Mouse (Mus musculus) frontal cortex, postnatal 14 days (tissue): ENCODE data around the gene Rpusd4.
A peak's percentile ranks its signal among the peaks of the same experiment; 100 is the strongest.

Experiments
- DNase-seq, 2 experiments: peaks; one replicate each; pipeline ENCODE4 v3.0.0; 2022; ENCODE audit warnings: low spot score in 2 of 2

Gene Rpusd4

DNA sequence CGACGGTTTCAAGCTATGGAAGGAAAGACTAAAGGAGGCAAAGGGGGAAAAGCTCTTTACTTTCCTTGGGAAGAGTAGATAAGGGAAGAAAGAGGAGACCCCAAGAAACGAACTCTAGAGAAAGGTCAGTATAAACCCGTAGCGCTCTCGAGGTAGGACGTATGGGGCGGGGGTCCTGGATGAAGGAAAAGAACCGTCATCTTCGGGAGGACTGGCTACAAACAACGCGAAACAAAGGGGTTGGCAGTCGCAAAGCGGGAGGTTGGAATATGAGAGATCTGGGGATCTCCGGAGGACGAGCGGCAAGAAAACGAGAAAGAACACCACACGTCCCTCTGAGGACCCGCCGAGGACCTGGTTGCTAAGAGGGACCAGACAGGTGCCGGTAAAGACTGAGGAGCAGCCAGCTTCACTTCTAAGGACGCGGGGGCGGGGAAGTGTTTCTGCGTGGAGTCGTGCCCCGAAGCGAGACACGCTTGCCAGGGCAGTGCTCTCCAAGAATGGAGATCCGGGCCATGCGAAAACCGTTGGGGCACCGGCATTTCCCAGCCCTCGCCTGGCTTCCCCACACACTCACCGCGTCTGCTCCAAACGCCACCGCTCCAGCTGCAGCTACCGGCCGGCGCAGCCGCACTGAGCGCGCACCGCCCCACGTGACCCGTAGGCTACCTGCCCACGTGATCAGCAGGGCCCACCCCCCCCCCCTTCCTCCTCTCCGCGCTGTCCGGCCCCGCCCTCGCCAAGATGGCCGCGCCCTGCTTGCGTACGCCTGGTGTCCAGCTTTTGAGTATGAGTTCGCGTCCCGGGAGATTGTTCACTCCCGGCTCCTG, at the start of gene Rpusd4, which contains the start of gene Fam118b:
Gene Rpusd4 (plus strand): TSS at position 720 of the 830 bp plus-strand sequence.
Gene Fam118b (minus strand): TSS at position 660 of the 830 bp plus-strand sequence.
- peak; percentile 85 to 89 for DNase-seq

DNA sequence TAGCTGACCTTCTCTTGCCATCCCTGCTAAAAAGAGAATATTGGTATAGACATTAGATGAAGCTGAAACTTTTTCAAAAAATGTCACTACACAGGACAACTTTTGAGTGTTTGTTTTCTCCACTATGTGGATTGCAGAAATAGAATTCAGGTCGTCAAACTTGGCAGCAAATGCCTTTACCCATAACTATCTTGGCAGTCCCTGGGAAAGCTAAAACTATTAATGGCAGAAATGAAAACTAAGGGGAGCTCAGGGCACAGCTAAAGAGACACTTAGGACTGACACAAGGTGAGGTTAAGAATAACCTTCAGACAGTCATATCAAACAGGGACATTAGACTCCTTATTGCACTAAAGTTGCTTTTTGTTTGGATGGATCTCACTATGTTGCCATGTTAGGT, 49.7 kb upstream of the Rpusd4 start:
- DNase-seq, result no peak

DNA sequence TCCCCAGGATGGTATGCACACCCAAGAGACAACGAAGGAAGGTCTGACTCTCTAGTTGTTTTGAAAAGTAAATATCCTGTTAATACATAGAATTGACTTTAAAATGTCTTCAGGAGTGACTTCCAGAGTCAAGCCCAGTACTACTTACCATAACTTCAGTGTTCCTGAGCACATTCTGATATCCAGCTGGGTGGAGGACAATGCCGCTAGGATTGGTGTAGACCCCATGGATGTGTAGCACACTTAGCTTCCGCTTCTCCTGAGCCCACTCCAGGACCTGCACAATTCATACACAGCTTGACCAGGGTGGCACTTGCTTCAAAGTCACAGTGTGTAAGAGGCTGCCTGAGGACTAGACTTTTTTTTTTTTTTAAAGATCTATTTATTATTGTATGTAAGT, 44.2 kb upstream of the Rpusd4 start:
- no peak for DNase-seq

DNA sequence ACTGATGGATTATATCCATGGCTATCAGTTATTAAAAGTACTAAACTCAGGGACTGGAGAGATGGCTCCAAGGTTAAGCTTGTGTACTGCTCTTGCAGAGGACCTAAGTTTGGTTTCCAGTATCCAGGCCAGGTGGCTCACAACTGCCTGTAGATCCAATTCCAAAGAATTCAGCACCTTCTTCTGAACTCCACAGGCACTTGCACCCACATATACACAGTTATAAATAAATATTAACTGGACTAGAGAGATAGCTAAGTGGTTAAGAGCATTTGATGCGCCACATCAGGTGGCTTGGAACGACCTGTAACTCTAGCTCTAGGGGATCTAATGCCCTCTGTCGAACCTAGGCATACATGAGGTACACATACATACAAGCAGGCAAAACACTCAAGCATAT, 39.0 kb upstream of the Rpusd4 start:
- DNase-seq, result no peak

DNA sequence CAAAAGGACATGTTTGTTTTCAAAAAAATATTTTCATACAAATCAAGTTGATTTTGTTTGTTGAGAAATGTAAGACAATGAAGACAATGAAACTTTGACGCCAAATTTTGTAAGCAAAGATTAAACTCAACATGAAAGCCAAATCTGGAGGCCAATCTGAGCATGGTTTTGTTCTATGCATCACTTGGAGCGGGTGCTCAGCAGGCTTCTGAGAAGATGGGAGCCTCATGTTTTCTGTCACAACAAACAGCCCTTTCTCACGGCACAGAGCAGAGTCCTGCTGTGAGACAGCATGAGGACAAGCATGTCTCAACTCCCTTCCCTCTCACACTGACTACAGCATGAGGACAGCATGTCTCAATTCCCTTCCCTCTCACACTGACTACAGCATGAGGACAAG, 31.7 kb upstream of the Rpusd4 start:
- DNase-seq, result no peak

DNA sequence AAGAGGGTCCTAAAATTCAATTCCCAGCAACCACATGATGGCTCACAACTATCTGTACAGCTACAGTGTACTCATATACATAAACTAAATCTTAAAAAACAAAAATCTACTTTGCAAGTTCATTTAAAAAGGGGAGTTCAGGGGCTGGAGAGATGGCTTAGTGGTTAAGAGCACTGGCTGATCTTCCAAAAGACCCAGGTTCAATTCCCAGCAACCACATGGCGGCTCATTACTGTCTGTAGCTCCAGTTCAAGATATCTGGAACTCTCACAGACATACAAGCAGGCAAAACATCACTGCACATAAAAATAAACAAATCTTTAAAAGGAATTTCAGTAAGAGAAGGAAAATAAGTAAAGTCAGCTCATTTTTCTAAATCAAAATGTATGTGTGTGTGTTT, 29.3 kb upstream of the Rpusd4 start:
- no peak for DNase-seq

DNA sequence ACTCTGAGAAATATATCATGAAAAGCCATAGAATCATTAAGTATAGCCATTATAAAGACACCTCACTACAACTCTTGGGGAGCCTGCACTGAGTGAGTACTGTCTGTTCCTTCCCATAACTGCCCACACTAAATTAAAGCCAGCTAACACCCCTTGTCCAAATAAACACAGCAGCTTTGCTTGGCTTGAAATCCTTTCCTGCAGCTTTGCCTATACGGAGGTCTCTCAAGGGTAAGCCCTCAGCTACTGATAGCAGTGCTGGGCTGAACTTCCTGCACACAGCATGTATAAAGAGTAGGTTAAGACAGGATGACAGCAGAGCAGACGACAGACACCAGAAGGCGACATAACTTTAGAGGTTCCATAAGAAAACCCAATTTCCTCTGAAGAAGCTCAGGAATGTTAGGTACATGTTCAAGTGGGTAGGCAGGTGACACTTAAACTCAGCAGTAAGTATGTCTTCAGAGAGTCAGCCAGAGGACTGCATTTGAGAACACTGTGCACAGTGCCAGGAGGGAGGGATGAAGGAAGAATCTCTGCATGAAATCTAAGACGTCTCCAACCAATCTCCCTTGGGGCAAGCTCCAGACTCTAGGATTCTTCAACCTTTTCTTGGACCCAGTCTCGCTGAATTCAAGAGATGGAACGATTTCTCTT, 28.6 kb upstream of the Rpusd4 start:
- DNase-seq, result no peak

DNA sequence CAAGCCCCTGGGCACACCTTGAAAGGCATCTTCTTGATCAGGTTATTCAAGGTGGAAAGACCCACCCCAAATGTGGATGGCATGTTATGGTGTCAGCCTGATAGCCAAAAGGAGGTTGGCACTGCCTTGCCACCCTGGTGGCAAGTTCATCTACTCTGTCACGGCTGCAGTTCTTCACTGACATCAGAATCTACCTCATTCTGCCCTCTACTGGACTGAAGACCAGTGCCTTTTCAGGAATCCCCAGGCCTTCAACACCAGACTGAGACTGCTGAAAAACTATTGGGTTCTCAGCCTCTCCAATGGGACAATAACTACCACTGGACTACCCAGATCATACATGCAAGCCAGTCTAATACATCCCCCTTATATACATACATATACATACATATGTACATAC, 27.9 kb upstream of the Rpusd4 start:
- no peak for DNase-seq

DNA sequence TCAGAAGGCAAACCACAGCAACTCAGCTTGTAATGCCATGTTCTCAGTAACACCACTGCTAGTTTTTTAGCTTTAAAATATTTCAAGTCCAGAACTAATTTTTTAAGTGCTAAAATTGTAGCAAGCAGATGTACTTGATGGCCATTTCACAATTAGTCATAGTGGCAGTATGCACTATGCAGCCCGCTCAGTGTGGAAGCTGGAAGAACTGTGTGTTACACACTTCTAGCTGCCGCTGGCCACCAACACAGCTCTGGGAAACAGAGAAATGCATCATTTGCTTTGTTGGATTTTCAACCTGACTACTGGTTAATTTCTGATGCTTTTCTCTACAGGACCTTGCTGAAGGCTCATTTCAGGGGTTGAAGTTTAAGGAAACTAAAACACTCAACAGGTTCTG, 20.3 kb upstream of the Rpusd4 start:
- no peak for DNase-seq

DNA sequence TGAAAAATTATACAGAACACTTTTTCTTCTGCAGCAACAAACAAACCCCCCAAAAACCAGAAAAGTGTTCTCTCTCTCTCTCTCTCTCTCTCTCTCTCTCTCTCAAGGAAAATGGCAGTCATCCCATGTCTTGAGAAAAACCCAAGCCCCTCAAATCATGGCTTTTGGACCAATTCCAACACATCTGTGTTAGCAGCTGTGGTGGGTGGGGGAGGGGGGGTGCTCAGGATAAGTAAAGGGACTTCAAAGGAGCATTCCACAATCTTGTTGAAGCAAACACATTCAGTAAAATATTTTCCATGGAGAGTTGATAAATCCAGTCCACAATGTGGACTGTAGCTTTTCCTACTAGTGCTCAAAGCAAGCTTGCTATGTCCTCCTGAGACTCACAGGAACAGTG, 18.2 kb upstream of the Rpusd4 start:
- DNase-seq, result no peak

DNA sequence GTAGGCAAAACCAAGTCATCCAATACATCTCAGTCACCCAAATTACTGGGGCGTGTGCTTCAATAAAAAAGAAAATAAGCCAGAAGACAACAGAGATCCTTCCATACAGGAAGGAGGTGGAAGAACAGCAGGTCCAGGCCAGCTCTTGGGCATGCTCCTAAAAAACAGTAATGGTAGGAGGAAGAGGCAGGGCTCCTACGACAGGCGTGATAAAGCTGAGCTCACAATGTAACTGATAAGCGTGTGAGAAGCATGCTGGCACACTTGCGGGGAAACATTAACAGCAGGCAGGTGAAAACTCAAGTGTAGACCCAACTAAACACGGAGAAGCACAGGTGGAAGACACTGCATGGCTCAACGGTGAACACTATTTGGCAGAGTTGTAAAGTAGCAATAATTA, 10.3 kb upstream of the Rpusd4 start:
- no peak for DNase-seq

DNA sequence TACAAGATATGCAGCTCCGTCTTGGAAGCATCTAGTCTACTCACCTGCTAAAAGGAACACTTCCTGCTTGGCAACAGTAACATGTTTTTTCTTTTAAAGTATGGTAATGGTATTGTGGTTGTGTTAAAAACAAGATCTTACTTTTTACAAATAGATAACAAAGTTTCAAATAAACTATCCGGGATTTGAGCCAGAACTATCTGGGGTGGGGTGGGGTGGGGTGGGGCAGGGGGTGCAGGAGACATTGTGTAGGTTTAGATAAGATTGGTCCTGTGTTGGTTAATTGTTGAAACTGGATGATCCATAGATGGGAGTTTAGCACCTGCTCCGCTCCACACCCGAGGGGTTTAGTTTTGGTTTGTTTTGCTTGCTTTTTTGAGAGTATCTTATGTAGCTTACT, 5.2 kb upstream of the Rpusd4 start:
- DNase-seq, result no peak

DNA sequence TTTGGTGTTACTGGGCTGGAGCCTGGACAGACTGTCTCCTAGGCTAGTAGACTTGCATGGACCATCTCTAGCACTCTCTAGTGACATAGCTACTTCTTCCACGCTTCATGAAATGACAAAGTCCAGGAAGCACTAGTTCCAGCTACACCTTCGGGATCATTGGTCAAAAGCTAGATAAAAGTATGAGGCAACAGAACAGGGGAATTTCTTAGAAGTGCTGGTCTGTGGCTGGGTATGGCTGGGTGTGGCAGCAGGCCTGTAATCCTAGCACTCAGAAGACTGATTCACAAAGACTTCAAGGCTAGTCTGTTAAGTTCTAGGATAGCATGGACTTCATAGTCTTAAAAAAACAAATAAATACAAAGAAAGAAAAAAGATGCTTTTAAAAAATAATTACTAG, 4.2 kb upstream of the Rpusd4 start:
- no peak for DNase-seq

DNA sequence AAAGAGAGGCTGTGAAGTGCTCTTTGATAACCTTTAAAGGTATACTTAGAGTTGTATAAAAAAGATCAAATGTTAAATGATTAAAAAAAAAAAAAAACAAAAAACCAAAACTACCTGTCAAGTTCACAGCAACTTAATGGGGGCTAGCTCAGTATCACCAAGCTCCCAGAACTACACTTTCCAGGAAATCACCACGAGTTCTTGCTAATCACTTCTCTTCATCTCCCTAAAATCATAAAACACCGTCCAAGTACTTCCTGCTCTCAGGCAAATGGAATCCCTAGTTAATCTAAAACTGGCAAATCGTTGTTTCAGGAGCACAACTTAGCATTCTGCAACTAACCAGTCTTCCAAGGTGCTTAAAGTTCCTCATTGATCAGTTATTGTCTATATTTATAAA, 3.2 kb upstream of the Rpusd4 start:
- DNase-seq, result no peak

DNA sequence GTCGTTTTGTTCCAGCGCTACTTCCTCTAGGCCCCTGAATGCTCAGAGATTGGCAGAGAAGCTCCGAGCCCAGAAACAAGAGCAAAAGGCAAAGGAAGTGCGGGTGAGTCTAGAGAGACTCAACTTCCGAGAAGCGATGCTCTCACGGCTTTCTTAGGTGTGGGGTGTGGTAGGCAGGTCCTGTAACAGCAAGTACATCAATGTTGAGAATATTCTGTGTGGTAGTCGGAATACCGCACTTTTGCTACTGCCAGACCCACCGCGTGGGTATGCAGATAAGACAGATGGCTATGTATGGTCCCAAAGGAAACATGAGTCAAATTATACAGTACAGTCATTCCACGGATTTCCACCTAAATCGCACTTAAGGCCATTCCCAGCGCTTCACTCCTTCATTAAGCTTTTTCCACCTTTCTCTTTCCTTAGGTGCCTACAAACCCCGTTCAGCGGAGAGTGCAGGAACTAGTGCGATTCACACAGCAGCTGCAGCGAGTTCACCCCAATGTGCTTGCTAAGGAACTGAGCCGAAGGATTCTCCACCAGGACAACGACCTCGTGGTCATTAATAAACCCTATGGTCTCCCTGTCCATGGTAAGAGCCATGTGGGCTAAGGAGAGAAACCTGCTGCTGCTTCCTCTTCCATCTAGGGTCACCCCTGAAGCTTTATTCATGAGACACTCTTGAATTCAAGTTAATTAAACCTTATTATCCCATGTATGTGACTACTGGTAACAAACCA, 481 bp downstream of the Rpusd4 start:
- no peak for DNase-seq

DNA sequence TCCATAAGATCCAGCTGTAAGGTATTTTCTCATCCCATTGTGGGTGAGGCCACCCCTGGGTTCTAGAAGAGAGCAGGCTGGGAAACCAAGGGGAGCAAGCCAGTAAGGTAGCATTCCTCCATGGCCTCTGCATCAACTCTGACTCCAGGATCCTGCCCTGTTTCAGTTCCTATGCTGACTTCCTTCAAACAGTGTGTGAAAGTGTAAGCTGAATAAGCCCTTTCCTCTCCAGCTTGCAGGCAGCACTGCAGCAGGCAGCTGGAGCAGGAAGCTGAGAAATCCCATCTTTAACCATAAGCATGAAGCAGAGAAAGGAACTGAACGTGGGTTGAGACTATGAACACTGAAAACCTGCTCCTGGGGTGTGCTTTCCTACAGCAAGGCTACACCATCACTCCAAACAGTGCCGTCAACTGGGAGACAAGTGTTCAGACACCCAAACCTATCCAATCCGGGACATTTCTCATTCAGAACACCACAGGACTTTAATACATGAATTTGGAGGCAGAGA, 10.2 kb downstream of the Rpusd4 start:
- DNase-seq, result no peak

DNA sequence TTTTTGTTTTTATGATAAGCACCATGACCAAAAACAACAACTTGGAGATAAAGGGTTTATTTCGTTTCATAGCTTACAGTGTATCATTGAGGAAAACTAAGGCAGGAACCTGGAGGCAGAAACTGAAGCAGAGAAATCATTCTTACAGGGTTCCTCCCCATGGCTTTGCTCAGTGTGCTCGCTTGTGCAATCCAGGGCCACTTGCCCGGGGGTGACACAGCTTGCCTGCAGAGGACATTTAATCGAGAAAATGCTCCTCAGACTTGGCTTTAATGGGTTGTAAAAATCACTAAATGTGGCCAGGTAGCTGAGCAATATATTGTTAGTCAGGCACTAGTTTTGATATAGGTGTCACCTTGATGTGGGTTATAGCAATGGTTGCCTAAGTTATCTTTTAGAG, 10.8 kb downstream of the Rpusd4 start:
- no peak for DNase-seq

DNA sequence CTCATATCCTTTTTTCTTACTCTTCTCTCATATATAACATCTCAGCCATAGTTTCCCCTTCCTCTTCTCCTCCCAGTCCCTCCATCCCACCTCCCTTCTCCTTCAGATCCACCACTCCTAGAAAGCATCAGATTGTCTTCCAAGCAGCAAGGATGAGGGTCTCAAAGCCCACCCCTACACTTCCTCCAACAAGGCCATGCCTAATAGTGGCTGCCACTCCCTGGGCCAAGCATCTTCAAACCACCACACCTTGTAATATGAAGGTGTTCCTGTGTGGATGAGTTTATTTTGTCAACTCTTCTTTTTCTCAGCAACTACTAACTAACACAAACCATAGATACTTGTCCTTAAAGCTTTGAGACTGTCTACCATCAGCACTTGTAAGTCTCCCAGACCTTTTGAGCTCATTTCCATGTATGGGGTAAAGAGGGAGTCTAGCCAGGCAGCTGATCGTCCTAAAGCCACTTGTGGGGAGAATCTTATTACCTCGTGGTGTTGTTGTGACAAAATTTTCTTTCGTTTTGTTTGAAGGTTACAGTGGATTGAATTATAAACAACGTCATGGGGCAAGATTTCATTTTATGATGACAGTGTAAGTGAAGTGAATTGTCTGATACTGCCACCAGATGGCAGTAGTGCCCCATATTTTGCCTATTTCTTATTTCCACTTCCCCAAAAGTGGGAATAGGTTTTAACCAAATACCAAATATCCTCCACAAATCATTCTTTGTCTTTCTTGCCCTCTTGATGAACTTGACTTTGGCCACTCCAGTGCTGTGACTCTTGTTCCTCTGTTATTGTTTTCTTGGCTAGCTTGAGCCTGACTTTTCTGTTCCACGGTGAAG, 14.6 kb downstream of the Rpusd4 start:
- peak in 1 of 2 experiments; percentile 51 for DNase-seq

DNA sequence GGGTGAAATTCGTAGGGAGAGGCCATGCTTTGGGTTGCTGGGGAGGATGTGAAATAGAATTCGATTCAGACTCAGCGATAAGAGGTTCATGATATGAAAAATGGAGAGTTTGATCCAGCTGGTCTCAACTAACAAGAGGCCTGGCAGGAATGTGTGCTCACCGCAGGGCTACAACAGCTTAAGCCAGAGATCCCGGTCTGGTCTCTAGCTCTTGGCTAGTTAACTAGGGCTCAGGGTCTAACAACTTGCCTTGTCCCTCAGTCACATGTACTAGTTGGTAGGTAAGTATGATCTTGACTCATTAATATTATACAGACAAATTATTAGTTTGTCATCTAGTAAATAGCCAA, 15.2 kb downstream of the Rpusd4 start:
- no peak for DNase-seq

DNA sequence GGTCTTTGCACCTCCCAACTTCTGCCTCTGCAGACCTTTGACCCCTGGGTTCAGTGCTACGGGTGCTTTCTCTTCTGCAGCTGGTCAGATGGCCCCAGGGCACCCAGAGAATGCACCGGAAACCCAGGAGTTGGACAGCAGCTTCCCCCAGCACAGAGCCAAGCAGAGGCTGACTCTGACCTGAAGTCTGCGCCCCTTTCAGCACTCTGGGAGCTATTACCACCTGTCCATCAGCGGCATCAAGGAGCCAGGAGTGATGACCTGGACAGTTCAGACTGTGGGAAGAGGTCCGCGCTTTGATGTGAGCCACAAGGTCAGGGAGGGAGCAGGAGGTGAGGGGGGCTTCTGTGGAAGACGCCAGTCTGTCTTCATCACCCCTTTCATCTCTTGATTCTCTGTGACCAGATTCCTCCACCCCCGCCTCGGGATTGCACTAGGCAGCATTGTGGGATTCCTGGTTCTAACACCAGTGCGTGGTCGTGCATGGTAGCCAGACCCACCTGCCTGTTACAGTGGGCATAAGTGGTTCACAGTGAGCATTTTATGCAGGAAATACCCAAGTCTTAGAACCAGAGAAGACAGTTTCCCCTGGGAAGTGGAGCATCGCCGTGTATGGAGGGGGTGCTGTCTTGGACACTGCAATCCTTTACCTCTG, 15.9 kb downstream of the Rpusd4 start:
- DNase-seq, result no peak

DNA sequence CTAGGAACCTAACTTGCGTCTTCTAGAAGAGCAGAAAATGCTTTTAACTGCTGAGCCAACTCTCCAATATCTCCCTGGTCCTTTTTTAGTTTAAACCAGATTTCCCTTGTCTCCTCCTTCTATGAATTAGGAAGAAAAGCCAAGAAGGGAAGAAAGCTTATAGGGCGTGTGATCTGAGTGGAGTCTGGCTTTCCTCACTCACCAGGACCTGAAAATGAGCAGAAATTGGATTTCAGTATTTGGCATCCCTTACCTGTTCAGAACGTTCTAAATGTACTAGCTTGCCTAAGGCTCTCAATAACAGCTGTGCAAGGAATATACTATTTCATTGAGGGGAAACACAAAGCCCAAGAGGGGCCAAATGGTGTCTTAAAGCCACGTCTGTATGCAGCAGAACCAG, 16.7 kb downstream of the Rpusd4 start:
- DNase-seq, result no peak
